Mouse (Mus musculus) common myeloid progenitor, adult 5-6 weeks (primary cell): ENCODE measurements around the gene C130032M10Rik. TPM values are rescaled to one million over a fixed set of nuclear protein-coding genes. Genes with fewer than 3 reads are reported as not detected.
"Not testable (repeated sequence)": the region's sequence is repeated elsewhere in the genome, so short reads cannot be mapped to it uniquely, and the experiment has no call there.

Experiments
- ATAC-seq: replicated peaks from 2 replicates; pipeline ENCODE4 v1.8.0; 2016; ENCODE audit warnings: low read depth, mild to moderate bottlenecking, moderate TSS enrichment, inconsistent platforms; ENCODE audit not compliant: poor library complexity, severe bottlenecking
- total RNA-seq: library from RNA; stranded (forward); fragments of 200-1000, 187-1606 nt; gene quantifications from 2 replicates; pipeline ENCODE4 v1.2.3, GENCODE M21; 2017

Gene C130032M10Rik
- total RNA-seq, 1 experiment from 2014 or later = not detected

DNA sequence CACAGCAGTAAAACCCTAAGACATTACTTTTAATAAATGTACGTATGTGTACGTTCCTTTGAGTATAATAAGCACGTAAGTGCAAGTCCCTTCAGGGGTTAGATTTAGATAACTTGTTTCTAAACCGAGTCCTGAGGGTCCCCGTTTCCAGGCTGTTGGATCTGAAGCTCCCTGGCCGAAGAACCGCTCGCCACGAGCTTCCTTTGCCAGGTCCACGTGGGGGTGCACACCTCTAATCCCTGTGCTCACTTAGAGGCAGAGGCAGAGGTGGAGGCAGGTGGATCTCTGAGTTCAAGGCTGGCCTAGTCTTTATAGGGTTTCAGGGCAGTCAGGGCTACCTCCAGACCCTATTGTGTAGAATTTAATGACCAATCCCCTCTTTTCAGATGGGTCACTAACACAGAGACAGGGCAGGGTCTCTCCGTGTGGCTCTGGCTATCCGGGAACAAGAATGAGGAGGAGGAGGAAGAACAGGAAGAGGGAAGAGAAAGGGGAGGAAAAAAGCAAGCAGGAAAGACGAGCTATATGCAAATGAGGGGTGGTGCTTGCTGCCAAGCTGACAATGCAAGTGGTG is 2.5 kb downstream of the C130032M10Rik start:
- ATAC-seq = no peak

DNA sequence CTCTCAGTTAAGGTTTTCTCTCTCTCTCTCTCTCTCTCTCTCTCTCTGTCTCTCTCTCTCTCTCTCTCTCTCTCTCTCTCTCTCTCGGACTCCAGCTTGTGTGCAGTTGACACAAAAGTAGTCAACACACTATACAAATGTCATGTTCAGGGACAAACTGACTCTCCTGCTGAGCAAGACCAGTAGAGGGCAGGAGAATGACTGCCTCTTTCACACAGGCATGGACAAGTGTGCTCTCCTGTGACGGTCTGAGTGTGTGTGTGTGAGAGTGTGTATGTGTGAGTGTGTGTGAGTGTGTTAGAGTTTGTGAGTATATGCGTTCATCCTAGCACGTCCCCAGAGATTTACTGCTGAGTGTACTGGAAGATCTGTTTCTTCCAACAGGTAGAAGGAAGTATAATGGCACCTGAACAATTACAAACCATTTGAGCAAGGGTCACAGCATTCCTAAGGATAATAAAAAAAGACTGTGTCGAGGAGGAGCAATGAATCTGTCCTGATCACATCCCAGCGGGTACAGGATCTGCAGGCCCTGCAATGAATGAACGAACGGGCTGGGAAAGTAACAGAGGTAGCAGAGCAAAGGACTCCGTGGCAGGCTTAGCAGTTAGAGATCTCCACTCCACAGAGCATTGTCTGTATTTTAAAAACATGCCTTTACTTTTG is 3.4 kb downstream of the C130032M10Rik start:
- no peak for ATAC-seq

DNA sequence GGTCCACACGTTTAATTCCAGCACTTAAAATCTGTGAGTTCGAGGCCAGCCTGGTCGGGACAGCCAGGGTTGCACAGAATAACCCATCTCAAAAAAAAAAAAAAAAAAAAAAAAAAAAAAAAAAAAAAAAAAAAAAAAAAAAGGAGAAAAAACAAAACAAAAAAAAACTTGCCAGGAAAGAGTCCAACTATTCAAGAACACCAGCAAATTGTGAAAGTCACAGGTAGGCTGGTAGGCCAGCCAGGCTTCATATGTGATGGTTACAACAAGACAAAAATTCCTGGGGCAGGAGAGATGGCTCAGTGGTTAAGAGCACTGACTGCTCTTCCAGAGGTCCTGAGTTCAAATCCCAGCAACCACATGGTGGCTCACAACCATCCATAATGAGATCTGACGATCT is 5.0 kb downstream of the C130032M10Rik start:
- ATAC-seq = not testable (repeated sequence)

DNA sequence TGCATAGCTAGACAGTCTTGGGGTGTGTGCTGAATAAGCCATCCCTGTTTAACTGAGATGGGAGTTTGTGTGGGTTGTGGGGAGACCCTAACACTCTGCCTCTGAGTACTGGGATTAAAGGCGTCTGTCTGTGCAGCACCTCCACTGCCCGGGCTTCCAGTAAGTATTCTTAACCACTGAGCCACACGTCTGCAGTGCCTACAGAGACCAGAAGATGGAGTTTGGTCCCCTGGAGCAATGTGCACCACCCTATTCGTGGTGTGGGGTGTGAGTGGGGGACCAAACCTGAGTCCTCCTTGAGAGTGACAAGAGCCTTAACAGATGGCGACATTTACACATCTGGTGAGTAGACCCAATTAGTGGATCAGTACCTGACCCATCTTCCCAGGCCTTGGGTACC is 6.5 kb downstream of the C130032M10Rik start:
- ATAC-seq = peak; percentile 39; the same call in 1 of the 2 replicates

DNA sequence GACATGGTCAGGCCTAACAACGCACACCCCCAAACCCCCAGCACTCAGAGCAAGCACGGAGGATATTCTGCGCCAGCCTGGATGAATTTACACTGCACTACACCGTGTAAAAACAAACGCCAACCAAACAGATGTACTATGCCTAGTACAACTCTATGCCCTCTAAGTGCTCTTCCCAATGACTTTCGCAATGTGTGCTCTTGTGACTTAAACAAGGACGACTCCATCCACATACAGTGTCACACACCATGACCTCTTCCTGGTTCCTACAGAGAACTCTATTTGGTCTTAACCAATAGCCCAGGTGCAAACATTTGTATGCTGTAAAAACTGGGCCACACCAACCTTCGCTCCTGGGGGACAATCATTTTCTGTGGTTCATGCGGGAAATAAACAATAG is 7.0 kb downstream of the C130032M10Rik start:
- no peak for ATAC-seq

DNA sequence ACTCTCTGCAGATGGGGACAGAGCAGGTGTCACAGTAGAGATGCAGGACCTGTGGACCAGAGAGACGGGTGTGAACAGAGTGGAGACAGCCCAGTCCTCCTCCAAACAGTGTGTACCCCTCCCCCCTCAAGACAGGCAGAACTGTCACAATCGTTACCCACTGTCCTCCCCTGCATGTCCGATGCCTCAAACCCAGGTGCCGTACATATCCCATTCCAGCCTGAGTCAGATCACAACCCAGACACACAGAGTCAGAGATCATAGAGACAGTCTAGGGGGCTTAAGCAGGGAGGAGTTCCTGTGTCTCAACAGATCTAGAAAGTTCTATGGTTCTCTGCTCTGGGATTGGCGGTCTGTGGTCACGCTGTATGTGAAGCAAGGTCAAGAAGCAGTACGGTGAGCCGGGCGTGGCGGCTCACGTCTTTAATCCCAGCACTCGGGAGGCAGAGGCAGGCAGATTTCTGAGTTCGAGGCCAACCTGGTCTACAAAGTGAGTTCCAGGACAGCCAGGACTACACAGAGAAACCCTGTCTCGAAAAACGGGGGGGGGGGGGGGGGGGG is 9.7 kb downstream of the C130032M10Rik start:
- no peak for ATAC-seq

DNA sequence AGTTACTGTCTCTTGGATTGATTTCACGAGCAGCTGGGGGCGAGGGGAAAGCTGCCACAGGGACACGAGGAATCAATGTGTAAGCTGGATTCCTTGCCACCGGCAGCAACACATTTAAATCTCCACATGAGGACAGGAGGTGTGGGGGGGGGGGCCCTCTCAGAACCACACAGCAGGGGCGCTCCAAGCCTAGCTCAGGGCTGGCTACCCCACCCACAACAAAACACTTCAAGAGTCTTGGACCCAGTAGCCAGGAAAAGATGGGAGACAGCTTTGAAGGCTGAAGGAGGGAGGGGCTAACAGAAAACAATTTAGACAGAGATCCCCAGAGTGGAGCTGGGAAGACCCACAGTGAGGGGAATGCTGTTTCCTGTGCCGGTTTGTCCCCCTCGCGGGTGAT is 10.4 kb downstream of the C130032M10Rik start:
- ATAC-seq = no peak

DNA sequence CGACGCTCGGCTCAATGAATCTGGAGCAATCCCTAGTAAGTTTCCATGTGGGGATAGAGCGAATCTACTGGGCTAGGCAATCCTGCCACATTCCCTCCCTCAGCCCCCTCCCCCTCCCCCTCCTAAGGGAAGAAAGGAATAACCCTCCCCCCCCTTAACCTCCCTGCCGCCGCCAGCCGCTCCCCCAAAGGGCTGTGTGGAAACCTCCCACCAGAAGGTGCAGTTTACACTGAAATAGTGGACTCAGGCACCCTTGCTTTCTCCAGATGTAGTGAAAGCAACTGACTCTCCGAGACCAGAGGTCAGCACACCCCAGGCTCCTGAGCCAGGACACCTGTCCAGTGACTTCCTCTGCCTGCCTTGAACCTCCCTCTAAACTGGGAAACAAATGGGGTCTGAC is 11.1 kb downstream of the C130032M10Rik start:
- ATAC-seq = no peak

DNA sequence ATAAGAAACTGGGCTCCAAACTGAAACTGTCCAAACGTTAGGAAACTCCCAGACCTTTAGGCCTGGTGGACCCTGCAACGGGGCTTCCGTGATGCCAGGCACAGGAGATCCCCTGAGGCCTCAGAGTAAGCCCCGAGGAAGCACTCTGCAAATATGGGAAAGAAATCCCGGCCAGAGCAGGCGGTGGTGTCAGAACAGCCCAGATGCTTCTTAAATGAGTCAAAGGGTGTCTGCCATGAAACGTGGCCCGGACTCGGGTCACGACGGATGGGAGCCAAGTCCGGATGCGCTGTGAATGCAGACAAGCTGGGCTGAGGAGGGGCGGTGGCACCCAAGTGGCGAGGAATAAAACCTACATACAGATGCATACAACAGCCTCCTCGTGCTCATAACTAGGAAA is 11.6 kb downstream of the C130032M10Rik start:
- ATAC-seq = peak; percentile 91

DNA sequence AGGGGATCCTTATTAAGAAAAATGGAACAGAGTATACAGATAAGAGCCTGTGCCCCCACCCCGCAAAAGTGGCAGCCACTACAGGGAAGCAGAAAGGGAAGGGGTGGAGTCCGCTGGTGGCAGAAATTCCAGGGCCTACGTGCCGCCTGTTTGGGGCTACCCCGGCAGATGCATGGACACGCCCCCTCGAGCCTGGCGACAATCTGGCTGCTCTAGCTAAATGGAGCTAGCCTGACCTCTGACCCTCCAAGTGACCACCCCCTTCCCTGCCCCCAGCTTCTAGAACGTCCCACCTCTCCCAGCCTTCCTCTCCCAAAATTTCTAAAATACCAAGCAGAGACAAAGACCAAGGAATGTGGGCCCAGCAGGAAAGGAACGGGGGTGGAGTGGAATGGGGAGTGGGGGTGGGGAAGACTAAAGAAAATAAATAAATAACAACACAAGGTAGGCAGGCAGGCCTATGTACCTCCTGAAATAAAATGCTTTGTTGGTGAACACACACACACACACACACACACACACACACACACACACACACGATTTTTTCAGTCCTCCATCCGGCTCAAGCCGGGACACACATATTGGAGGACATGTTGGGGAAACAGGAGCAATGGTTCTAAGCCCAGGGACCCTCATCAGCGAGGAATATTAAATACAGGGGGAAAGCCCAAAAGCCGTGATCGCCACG is 12.6 kb downstream of the C130032M10Rik start:
- peak; percentile 58 for ATAC-seq

DNA sequence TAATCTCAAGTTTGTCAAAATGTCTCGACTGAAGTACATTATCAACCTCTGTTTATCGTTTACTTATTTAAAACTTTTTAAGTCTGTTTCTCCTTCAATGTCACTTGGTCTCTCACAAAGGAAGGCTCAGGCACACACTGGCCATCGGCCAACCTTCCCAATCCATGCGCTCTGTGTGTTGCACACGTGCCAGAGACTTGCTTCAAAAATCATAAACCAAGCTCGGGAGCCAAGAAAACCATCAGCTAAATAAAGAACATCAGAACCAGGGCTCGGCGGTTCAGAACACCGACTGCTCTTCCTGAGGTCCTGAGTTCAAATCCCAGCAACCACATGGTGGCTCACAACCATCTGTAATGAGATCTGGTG is 13.2 kb downstream of the C130032M10Rik start:
- no peak for ATAC-seq

DNA sequence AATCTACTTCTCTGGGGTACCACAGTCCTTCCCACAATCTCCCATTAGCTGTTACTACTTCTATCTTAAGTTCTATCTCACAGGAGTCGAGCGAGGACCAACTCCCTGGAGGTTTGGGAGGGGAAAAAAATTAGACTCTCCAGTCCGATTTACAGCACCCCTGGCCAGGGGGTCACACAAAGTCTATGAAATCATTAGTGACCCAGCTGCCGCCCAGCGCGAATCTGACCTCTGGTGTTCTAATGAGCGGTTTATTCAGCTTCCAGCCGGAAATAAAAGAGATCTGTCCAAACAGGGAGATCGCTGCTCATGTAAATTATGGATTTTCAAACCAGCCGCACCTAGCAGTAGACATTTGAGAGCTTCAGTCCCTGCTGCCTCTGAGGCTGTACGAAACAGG is 15.8 kb downstream of the C130032M10Rik start:
- ATAC-seq = no peak

DNA sequence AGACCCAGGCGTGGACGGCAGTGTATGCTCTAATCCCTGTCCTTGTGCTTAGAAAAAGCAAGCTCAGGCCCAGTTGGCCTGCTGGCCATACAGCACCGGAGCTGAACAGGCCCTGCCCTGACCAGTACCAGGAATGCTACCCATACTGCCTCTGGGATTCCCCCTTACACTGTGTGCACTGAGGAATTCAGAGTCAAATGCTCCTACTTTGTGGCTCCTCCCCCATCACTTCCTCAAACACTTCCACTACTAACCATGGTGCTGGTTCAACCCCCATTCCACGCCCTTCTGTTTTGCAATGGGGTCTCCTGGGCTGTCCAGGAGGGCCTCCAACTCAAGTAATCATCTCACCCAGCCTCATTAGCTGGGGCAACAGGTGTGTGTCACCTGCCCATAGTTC is 18.4 kb downstream of the C130032M10Rik start:
- peak; percentile 58; the same call in 1 of the 2 replicates for ATAC-seq

DNA sequence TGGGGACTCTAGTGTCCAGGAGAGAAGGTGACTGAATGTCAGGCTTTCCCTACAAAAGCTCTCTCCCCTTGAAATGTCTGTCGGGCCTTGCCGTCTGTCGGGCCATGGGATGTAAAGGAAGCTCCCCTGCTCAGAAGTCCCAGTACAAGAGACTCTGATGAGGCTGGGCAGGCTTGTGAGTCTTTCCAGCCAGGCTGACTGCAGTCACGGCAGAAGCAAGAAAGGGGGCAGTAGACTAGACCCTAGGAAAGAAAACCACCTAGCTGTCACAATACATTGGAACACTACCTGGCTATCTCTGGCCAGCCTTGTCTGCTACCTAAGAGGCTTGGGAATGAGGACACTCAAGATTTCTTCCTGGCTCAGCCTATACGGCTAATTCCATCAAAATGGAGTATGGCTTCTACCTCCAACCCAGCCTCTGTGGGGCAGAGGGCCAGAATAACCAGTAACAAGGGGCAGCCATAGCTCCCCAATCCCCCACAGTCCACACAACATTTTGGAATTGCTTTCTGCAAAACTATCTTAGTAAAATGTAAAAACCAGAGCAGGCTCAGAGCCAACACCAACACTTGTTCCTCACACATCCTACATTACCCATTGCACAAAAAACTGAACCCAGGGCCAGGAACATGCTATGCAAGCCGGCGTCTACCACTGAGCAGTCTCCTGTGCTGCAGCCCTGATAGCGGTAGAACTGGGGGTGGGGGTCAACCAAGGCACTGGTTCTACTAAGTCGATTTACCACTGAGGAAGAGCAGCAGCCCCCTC is 19.4 kb downstream of the C130032M10Rik start:
- ATAC-seq = no peak

DNA sequence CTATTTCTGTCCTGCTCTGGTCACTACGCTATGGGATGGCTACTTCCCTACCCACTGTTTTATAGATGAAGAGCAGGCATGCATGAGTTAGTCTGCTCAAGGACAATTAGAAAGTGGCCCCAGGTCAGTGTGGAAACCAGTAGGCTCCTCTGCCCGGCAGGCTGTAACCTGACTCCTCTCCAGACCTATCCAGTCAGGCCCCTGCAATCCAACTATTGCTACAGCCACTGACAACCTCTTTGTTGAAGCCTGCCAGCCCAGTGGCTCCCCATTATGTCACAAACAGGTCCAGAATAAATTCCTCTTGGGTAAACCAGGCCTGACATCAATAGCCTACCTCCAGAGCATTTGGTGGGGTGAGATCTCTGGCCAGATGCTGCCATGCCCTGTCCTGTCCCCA is 21.1 kb downstream of the C130032M10Rik start:
- ATAC-seq = no peak

DNA sequence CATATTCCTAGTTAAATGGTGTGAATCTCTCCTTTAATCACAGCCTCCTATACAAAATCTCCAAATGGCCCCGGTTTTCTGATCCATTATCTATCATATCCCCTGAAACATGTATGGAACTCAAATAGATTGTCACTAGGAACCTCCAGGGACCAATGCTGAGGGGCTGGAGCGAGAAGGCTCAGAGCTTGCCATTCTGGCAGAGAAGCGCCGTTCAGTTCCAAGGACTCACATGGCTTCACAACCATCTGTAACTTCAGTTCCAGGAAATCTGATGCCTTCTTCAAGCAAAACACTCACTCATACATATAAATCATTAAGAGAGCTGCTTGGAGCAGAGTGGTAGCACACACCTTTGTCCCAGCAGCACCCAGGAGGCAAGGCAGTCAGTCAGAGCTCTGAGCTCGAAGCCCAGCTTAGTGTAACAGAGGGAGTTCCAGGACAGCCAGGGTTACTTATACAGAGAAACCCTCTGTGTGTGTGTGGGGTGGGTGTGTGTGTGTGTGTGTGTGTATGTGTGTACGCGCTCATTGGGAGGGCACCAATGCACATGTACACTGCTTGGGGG is 23.6 kb downstream of the C130032M10Rik start:
- no peak for ATAC-seq

DNA sequence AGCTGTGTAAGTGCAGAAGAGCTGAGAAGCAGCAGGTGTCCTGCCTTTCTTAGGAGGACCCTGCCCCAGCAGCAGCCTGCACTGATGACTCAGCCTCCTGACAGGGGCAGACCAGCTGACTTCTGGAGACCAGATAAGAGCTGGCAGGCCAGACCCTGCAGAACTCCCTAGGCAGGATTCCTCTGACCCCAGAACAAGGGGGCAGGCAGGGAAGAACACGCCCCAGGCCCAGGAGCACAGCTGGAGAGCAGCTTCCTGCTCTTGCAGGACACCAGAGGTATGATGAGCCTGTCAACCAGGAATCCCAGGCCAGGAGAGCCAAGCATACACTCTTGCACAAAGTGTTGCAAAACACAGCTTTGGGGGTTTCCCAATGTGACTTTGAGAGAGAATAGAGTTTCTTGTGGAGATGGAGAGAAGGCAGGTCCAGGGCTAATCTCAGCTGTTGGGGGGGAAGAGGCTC is 25.8 kb downstream of the C130032M10Rik start:
- peak; percentile 19; the same call in 1 of the 2 replicates for ATAC-seq

DNA sequence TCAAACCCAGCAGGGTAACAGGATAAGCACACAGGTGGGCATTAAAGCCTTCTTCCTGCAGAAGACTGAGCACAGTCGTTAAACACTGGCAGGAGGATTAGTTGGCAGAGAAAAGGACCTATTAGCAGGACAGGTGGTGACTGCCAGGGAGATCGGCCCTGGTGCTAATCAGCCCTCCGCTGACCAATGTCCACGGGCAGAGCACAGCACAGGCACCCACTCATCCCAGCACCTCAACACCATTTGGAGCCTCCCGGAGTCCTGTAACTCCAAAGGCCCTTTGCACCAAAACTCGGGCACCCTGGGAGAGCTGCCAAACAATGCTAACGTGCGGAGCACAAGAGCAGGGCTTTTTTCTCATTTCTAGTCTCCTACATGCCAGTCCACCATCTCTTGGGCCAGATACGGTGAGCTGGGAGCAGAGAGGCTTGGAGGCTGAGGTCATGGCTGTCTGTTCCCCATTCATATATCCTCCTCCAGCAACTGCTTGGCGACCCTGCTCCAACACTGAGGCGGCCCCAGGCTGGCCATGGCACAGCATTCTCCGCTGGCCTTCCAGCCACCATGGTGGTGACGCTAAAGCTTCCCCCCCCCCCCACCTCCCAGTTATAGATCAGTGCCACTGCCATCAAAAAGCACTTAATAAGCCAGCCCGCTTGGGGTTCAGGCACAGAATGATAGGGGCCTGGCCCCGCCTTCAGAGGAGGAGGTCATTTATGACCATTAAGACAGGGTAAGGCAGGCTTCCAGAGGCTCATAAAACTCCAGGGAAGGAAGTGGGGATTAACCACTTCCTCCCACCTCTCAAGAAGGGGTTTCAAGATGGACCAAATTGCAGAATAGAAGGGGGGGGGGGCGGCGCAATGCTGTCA is 28.6 kb downstream of the C130032M10Rik start:
- ATAC-seq = peak; percentile 40

DNA sequence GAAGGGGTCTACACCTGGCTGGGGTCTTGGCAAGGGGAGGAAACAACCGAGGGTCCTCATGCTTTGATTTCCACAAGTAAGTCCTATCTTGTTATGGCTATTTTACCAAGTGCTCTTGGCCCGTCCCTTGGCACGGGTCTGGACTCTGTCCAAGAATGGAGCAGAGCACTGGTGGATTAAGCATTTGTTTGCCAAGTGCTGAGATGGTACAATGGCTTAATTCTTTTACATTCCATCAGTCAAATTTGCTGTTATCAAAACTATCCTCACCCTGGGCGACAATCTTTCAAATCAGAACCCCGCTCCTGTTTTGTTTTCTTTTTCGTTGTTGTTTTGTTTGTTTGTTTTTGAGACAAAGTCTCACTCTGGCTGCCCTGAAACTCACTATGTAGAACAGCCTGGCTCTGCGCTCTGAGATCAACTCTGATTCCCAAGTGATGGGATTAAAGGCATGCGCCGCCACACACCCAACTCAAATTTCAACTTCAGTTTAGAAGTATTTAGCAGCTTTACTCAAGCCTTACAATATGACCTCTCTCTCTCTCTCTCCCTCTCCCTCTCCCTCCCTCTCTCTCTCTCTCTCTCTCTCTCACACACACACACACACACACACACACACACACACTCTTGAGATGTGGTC is 29.4 kb downstream of the C130032M10Rik start:
- no peak for ATAC-seq
